Mouse (Mus musculus) heart, postnatal 14 days (tissue): Measurements from ENCODE around the gene Glrx3. TPM values are rescaled to one million over a fixed set of nuclear protein-coding genes. Genes with fewer than 3 reads are reported as not detected.

Experiments used
- DNase-seq, 2 experiments: peaks; one replicate each; pipeline ENCODE4 v3.0.0; 2021 to 2022
- intact Hi-C: fragments of 180-260 bp; cut with DNase I; formaldehyde crosslinking; loops from one replicate; pipeline ENCODE4 v1.15.1; 2025
- total RNA-seq, 2 experiments: library from RNA; stranded (reverse); gene quantifications; 2 replicates each; pipeline ENCODE4 v1.2.3; 2021

The Glrx3 gene
- total RNA-seq, 2 experiments from 2014 or later = 115 to 129 TPM

GRCm38 (mm10) chr7:137468174-137468573 lies 30.8 kb downstream of the Glrx3 start:
- DNase-seq = peak; percentile 45 to 66
- intact Hi-C loops = loop anchor here (5.0 to 10.0 kb wide), 3 partner anchors 146 to 983 kb away; no protein-coding TSS in a partner anchor

- DNase-seq = no peak
- intact Hi-C loops = no loop called here
Observed at GRCm38 (mm10) chr7:137471431-137472120, 34.2 kb downstream of the Glrx3 start.

- intact Hi-C loops = no loop called here
- no peak for DNase-seq
Observed at GRCm38 (mm10) chr7:137472149-137472548, 34.7 kb downstream of the Glrx3 start.

GRCm38 (mm10) chr7:137477950-137478620 lies 40.7 kb downstream of the Glrx3 start:
- DNase-seq = peak; percentile 97 to 99
- intact Hi-C loops = loop anchor here (1.0 to 5.0 kb wide), 5 partner anchors 73 to 1349 kb away; no protein-coding TSS in a partner anchor

- intact Hi-C loops = loop anchor here (2.0 to 5.0 kb wide), 4 partner anchors 72 to 1349 kb away; no protein-coding TSS in a partner anchor
- DNase-seq = no peak
Observed at GRCm38 (mm10) chr7:137478621-137478982, 41.2 kb downstream of the Glrx3 start.

- intact Hi-C loops = no loop called here
- no peak for DNase-seq
Observed at GRCm38 (mm10) chr7:137480839-137481238, 43.4 kb downstream of the Glrx3 start.

GRCm38 (mm10) chr7:137483987-137484386 lies 46.6 kb downstream of the Glrx3 start:
- intact Hi-C loops = no loop called here
- DNase-seq = no peak

GRCm38 (mm10) chr7:137488391-137488790 lies 51.0 kb downstream of the Glrx3 start:
- no peak for DNase-seq
- intact Hi-C loops = no loop called here

GRCm38 (mm10) chr7:137490711-137491110 lies 53.3 kb downstream of the Glrx3 start:
- no peak for DNase-seq
- intact Hi-C loops = no loop called here

GRCm38 (mm10) chr7:137492307-137492973 lies 55.0 kb downstream of the Glrx3 start:
- intact Hi-C loops = no loop called here
- no peak for DNase-seq

- intact Hi-C loops = no loop called here
Observed at GRCm38 (mm10) chr7:137498736-137499135, 61.3 kb downstream of the Glrx3 start.

GRCm38 (mm10) chr7:137517588-137517987 lies 80.2 kb downstream of the Glrx3 start:
- DNase-seq = no peak
- intact Hi-C loops = no loop called here

More at GRCm38 (mm10) chr7:137498736-137499135, 61.3 kb downstream of the Glrx3 start:
- no peak for DNase-seq

- intact Hi-C loops = no loop called here
- DNase-seq = peak; percentile 31 to 46
Observed at GRCm38 (mm10) chr7:137518028-137518576, 80.7 kb downstream of the Glrx3 start.

Other genes with a start within 250 kb of the Glrx3 start
- 10 to 100 TPM; 13.2 to 15.2 TPM for gene Ebf3, start 123.2 kb upstream of the Glrx3 start, total RNA-seq
- 1 to 10 TPM; 7.7 to 8.0 TPM for gene 9430038I01Rik, start 26.9 kb upstream of the Glrx3 start, total RNA-seq